Comparison of ENCODE assay signal across 26 mouse cellular contexts in the genomic region with DNA sequence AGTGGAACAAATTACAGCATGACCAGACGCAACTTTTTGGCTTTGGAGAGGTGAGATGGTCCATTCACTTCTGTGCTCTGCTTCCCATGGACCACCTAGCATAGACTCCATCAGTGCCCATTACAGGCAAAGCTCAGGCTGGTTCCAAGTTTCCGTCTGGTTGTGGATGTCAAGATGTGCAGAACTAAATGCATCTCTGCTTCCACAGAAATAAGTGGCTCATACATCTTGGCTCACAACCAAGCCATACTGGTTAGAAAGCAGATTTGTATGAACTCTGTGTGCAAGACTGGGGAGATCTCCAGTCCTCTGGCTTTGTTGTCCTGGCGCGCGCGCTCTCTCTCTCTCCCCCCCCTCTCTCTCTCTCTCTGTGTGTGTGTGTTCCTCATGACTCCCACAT.
DNase-seq lines count a peak whose midpoint lies in the region; ATAC-seq and TF ChIP-seq lines count a peak whose summit lies in the region.
"Had no signal": no experiment of that assay in that cellular context is flagged by ENCODE, and none has a peak within 500 bp of the region (broad histone marks: within the 10 kb centered on the region; RNA-seq: fewer than 3 reads in every experiment).

No protein-coding gene starts in this region.

- no peaks in the 10 kb centered on the region for H3K9me3 ChIP-seq in forebrain, postnatal 0 days (ENCODE audit: low read length)
- no peaks in the 10 kb centered on the region for H3K9me3 ChIP-seq in forebrain, embryonic 12.5 days
- H3K9me3 ChIP-seq in midbrain, postnatal 0 days (ENCODE audit: low read length) = no peaks in the 10 kb centered on the region
- H3K9me3 ChIP-seq in midbrain, embryonic 14.5 days (ENCODE audit: control insufficient read depth, low read length) = no peaks in the 10 kb centered on the region
- H3K9me3 ChIP-seq: embryonic facial prominence, embryonic 15.5 days; forebrain, embryonic 15.5 days; heart, embryonic 10.5 days; heart, embryonic 13.5 days; intestine, embryonic 15.5 days had no signal

- TF ChIP-seq CTCF in forebrain, postnatal 0 days (IDR thresholded peaks at IDR 0.05; ENCODE audit: low read depth) = no peak
- TF ChIP-seq CTCF in left cerebral cortex, adult 2 months (IDR thresholded peaks at IDR 0.05) = no peak
- no peak for TF ChIP-seq CTCF in midbrain, postnatal 0 days (IDR thresholded peaks at IDR 0.05)

- DNase-seq in cerebellum, postnatal 10 days = peak; percentile 60 to 80
- DNase-seq in cerebellum, adult 11 months = no peak
- DNase-seq in forebrain, postnatal 0 days = peak; percentile 27
- peak; percentile 65 for DNase-seq in left cerebral cortex, postnatal 4 days
- no peak for DNase-seq in left cerebral cortex, adult 2 months (ENCODE audit: extremely low spot score in 1 of 2, low spot score in 2 of 2)
- DNase-seq in midbrain, postnatal 0 days (ENCODE audit: low spot score) = peak; percentile 79
- DNase-seq in midbrain, embryonic 14.5 days = no peak
- DNase-seq: adrenal gland, adult 8-10 months; adrenal gland, postnatal 25 days; cerebellum, adult 11-12 months; cerebellum, adult 8-10 months; cerebellum, postnatal 36 days; embryo, embryonic 11 days; gastrocnemius, postnatal 25 days; heart, adult 18-20 months; heart, postnatal 14 days; heart, postnatal 4 days; kidney, adult 11 months had no signal

- H3K4me1 ChIP-seq in forebrain, postnatal 0 days (ENCODE audit: insufficient read depth) = no peaks in the 10 kb centered on the region
- H3K4me1 ChIP-seq in forebrain, embryonic 12.5 days = no peaks in the 10 kb centered on the region
- H3K4me1 ChIP-seq in midbrain, postnatal 0 days (ENCODE audit: insufficient read depth, low read length) = no peaks in the 10 kb centered on the region
- H3K4me1 ChIP-seq in midbrain, embryonic 14.5 days (ENCODE audit: control insufficient read depth, insufficient read depth, low read length) = no peaks in the 10 kb centered on the region
- H3K4me1 ChIP-seq: embryonic facial prominence, embryonic 15.5 days; heart, embryonic 10.5 days; heart, embryonic 13.5 days; intestine, embryonic 15.5 days had no signal

- H3K4me2 ChIP-seq in forebrain, postnatal 0 days (ENCODE audit: low read depth) = no peak overlapping the region
- H3K4me2 ChIP-seq in forebrain, embryonic 12.5 days = no peak overlapping the region
- no peak overlapping the region for H3K4me2 ChIP-seq in midbrain, postnatal 0 days (ENCODE audit: low read depth, low read length, poor library complexity, severe bottlenecking)
- no peak overlapping the region for H3K4me2 ChIP-seq in midbrain, embryonic 14.5 days (ENCODE audit: low read length)
- H3K4me2 ChIP-seq: embryonic facial prominence, embryonic 15.5 days; forebrain, embryonic 15.5 days; heart, embryonic 13.5 days; hindbrain, embryonic 14.5 days; intestine, embryonic 15.5 days had no signal

- no peak overlapping the region for H3K9ac ChIP-seq in forebrain, postnatal 0 days
- no peak overlapping the region for H3K9ac ChIP-seq in forebrain, embryonic 12.5 days
- H3K9ac ChIP-seq in midbrain, postnatal 0 days (replicated peaks; ENCODE audit: low read length, poor library complexity, severe bottlenecking) = no peak overlapping the region
- H3K9ac ChIP-seq in midbrain, embryonic 14.5 days (replicated peaks; ENCODE audit: low read length) = no peak overlapping the region
- H3K9ac ChIP-seq: embryonic facial prominence, embryonic 15.5 days; forebrain, embryonic 15.5 days; heart, embryonic 13.5 days; hindbrain, embryonic 14.5 days; intestine, embryonic 15.5 days had no signal

- intact Hi-C loops in left cerebral cortex, postnatal 4 days (cut with DNase I) = no loop called here
- intact Hi-C loops in left cerebral cortex, adult 2 months (cut with DNase I) = no loop called here

- H3K27ac ChIP-seq in forebrain, postnatal 0 days (ENCODE audit: low read depth, low read length) = no peak overlapping the region
- no peak overlapping the region for H3K27ac ChIP-seq in forebrain, embryonic 12.5 days
- no peak overlapping the region for H3K27ac ChIP-seq in left cerebral cortex, adult 2 months
- H3K27ac ChIP-seq in midbrain, postnatal 0 days (ENCODE audit: low read depth, low read length) = no peak overlapping the region
- H3K27ac ChIP-seq in midbrain, embryonic 14.5 days (replicated peaks; ENCODE audit: low read depth, low read length) = no peak overlapping the region
- H3K27ac ChIP-seq: embryonic facial prominence, embryonic 15.5 days; forebrain, embryonic 15.5 days; heart, embryonic 10.5 days; heart, embryonic 13.5 days; hindbrain, embryonic 14.5 days; intestine, embryonic 15.5 days had no signal

- H3K27me3 ChIP-seq in forebrain, postnatal 0 days (ENCODE audit: insufficient read depth, low read length) = no peaks in the 10 kb centered on the region
- no peaks in the 10 kb centered on the region for H3K27me3 ChIP-seq in forebrain, embryonic 12.5 days
- no peaks in the 10 kb centered on the region for H3K27me3 ChIP-seq in midbrain, postnatal 0 days (ENCODE audit: insufficient read depth, low read length)
- no peaks in the 10 kb centered on the region for H3K27me3 ChIP-seq in midbrain, embryonic 14.5 days (ENCODE audit: control insufficient read depth, insufficient read depth, low read length)
- H3K27me3 ChIP-seq: embryonic facial prominence, embryonic 15.5 days; forebrain, embryonic 15.5 days; heart, embryonic 13.5 days; intestine, embryonic 15.5 days had no signal

- no peaks in the 10 kb centered on the region for H3K36me3 ChIP-seq in forebrain, postnatal 0 days (ENCODE audit: insufficient read depth)
- H3K36me3 ChIP-seq in forebrain, embryonic 12.5 days (replicated peaks) = no peaks in the 10 kb centered on the region
- no peaks in the 10 kb centered on the region for H3K36me3 ChIP-seq in midbrain, postnatal 0 days (ENCODE audit: insufficient read depth, low read length)
- H3K36me3 ChIP-seq in midbrain, embryonic 14.5 days (ENCODE audit: control insufficient read depth, insufficient read depth, low read length) = no peaks in the 10 kb centered on the region
- H3K36me3 ChIP-seq: embryonic facial prominence, embryonic 15.5 days; forebrain, embryonic 15.5 days; heart, embryonic 10.5 days; heart, embryonic 13.5 days; intestine, embryonic 15.5 days had no signal

- ATAC-seq in forebrain, postnatal 0 days = no peak
- ATAC-seq in forebrain, embryonic 12.5 days (ENCODE audit: low FRiP score) = no peak
- ATAC-seq in midbrain, postnatal 0 days (ENCODE audit: low FRiP score) = no peak
- no peak for ATAC-seq in midbrain, embryonic 14.5 days (ENCODE audit: low FRiP score, low TSS enrichment)
- ATAC-seq: activated CD4-positive, CD25-positive, alpha-beta regulatory T cell, adult 4 months; forebrain, embryonic 15.5 days; intestine, embryonic 15.5 days had no signal

- H3K4me3 ChIP-seq in forebrain, postnatal 0 days (ENCODE audit: low read depth, low read length) = no peak overlapping the region
- H3K4me3 ChIP-seq in forebrain, embryonic 12.5 days (replicated peaks) = no peak overlapping the region
- H3K4me3 ChIP-seq in left cerebral cortex, adult 2 months = no peak overlapping the region
- no peak overlapping the region for H3K4me3 ChIP-seq in midbrain, postnatal 0 days (ENCODE audit: low read depth, low read length)
- no peak overlapping the region for H3K4me3 ChIP-seq in midbrain, embryonic 14.5 days (replicated peaks; ENCODE audit: low read depth, low read length)
- H3K4me3 ChIP-seq: embryonic facial prominence, embryonic 15.5 days; forebrain, embryonic 15.5 days; heart, embryonic 10.5 days; heart, embryonic 13.5 days; intestine, embryonic 15.5 days had no signal

- WGBS in forebrain, postnatal 0 days = 84% methylated on average over 6 of the region's 6 CpGs
- WGBS in forebrain, embryonic 12.5 days = 96% methylated on average over 4 of the region's 6 CpGs
- WGBS in midbrain, postnatal 0 days = 91% methylated on average over 6 of the region's 6 CpGs
- WGBS in midbrain, embryonic 14.5 days = 95% methylated on average over 6 of the region's 6 CpGs

Comparison
In these comparisons a context has a peak if more than half of its experiments do, and no peak if none do; other contexts are left out.
1. DNase-seq: peak in cerebellum, postnatal 10 days (2 of 2), forebrain, postnatal 0 days (single experiment), left cerebral cortex, postnatal 4 days (single experiment) and midbrain, postnatal 0 days (single experiment); none in cerebellum, adult 11 months (single experiment), left cerebral cortex, adult 2 months (0 of 2) and midbrain, embryonic 14.5 days (single experiment).